Comparison of ENCODE assay signal across 8 mouse cellular contexts in the genomic region with DNA sequence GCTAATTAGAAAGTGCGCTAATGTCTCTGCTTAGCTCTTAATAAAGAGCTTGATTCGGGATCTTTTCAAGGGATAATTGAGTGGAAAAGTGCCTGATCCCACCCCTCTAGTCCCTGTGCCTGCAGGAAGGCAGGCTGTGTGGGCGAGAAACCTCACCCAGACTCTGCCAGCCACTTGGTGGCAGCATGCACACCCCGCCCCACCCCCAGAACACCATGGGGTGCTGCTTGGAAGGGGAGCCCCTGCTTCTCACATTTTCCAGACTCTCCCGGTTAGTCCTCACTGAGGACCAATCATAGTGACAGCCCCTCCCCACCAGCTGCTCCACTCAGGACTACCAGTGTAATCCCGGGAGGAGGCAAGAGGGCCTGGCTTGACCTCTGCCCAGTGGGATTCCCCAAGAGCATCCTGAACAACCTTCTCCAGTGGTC. TPM values are rescaled to one million over a fixed set of nuclear protein-coding genes. Genes with fewer than 3 reads are reported as not detected.
DNase-seq lines count a peak whose midpoint lies in the region; TF ChIP-seq lines count a peak whose summit lies in the region.
"Had no signal": no experiment of that assay in that cellular context is flagged by ENCODE, and none has a peak within 500 bp of the region (broad histone marks: within the 10 kb centered on the region; RNA-seq: fewer than 3 reads in every experiment).

No protein-coding gene starts in this region.

- no peak for TF ChIP-seq POLR2A in small intestine, adult 2 months (IDR thresholded peaks at IDR 0.05; ENCODE audit: low read depth, low read length)

- peak overlapping the region; percentile 77 for H3K27ac ChIP-seq in small intestine, adult 2 months (ENCODE audit: insufficient read depth, low read depth, low read length)

- 0 out of 2 replicates have a peak, but pooled peaks cover 5% of the 10 kb centered on the region for H3K4me1 ChIP-seq in small intestine, adult 2 months (ENCODE audit: control insufficient read depth, insufficient read depth, insufficient read length, low read length)

- H3K4me3 ChIP-seq in small intestine, adult 2 months (ENCODE audit: low read depth, low read length), result no peak overlapping the region

- intact Hi-C loops in left cerebral cortex, postnatal 25 days (cut with DNase I), result no loop called here

- no peak for TF ChIP-seq CTCF in small intestine, adult 2 months (IDR thresholded peaks at IDR 0.05; ENCODE audit: extremely low read depth, insufficient read length, insufficient replicate concordance, low read depth, low read length)

- WGBS in small intestine, adult 2 months, result 38% methylated on average over 6 of the region's 6 CpGs

- peak; percentile 81 for DNase-seq in retina, postnatal 1 day
- no peak for DNase-seq in retina, embryonic 14.5 days (ENCODE audit: low spot score)
- DNase-seq in frontal cortex, postnatal 36 days (ENCODE audit: low spot score in 2 of 2), result peak; percentile 56 to 59
- DNase-seq in left cerebral cortex, postnatal 25 days (ENCODE audit: low spot score in 2 of 2), result peak; percentile 43 to 62
- no peak for DNase-seq in c-Kit-positive CD71-positive TER-119-positive erythroid progenitor cells, embryonic 14.5 days (ENCODE audit: low spot score)
- DNase-seq in spleen, postnatal 4 days (ENCODE audit: low spot score in 2 of 2), result no peak

- no peaks in the 10 kb centered on the region for H3K36me3 ChIP-seq in small intestine, adult 2 months (ENCODE audit: control insufficient read depth, insufficient read depth, low read length)

- no peaks in the 10 kb centered on the region for H3K27me3 ChIP-seq in small intestine, adult 2 months (ENCODE audit: control insufficient read depth, insufficient read depth, low read length)

RNA-seq across cellular contexts. Expression of gene Cacna1h, which starts 27.6 kb away (rescaled TPM):
- 10 to 100 TPM; 39.0 to 39.5 TPM for total RNA-seq in left cerebral cortex, postnatal 25 days (2021)
- 17.8 and 19.6 TPM in 2 replicates for polyA plus RNA-seq in small intestine, adult 2 months (2012; rRNA removed)

RNA-seq across cellular contexts. Expression of gene Tpsg1, which starts 37.0 kb away (rescaled TPM):
- total RNA-seq in left cerebral cortex, postnatal 25 days (2021), result not detected
- polyA plus RNA-seq in small intestine, adult 2 months (2012; rRNA removed), result 15.8 and 59.6 TPM in 2 replicates
- total RNA-seq: layer of hippocampus, postnatal 25 days had no signal

RNA-seq across cellular contexts. Expression of gene Tpsb2, which starts 39.9 kb away (rescaled TPM):
- total RNA-seq in left cerebral cortex, postnatal 25 days (2021), result not detected
- polyA plus RNA-seq in small intestine, adult 2 months (2012; rRNA removed), result 3.8 TPM in 1 of 2 replicates, not detected in the other

RNA-seq across cellular contexts. Expression of gene Tekt4, which starts 48.4 kb away (rescaled TPM):
- total RNA-seq in left cerebral cortex, postnatal 25 days (2021), result 1 to 10 TPM; 1.9 to 2.9 TPM
- polyA plus RNA-seq in small intestine, adult 2 months (2012; rRNA removed), result not detected in 2 replicates

Comparison
In these comparisons a context has a peak if more than half of its experiments do, and no peak if none do; other contexts are left out.
1. DNase-seq: peak in retina, postnatal 1 day (single experiment), frontal cortex, postnatal 36 days (2 of 2) and left cerebral cortex, postnatal 25 days (2 of 2); none in retina, embryonic 14.5 days (single experiment), c-Kit-positive CD71-positive TER-119-positive erythroid progenitor cells, embryonic 14.5 days (single experiment) and spleen, postnatal 4 days (0 of 2).